13 mouse cellular contexts compared by ENCODE assay signal in genomic region chr11:116282912-116283521, GRCm38 (mm10). TPM values are rescaled to one million over a fixed set of nuclear protein-coding genes. Genes with fewer than 3 reads are reported as not detected.
DNase-seq lines count a peak whose midpoint lies in the region; ATAC-seq and TF ChIP-seq lines count a peak whose summit lies in the region.
"Had no signal": no experiment of that assay in that cellular context is flagged by ENCODE, and none has a peak within 500 bp of the region (broad histone marks: within the 10 kb centered on the region; RNA-seq: fewer than 3 reads in every experiment).

No protein-coding gene starts in this region.

- 9% methylated on average over 48 of the region's 48 CpGs for WGBS in intestine, embryonic 15.5 days
- WGBS in intestine, embryonic 16.5 days, result 9% methylated on average over 48 of the region's 48 CpGs
- WGBS in embryonic facial prominence, embryonic 13.5 days, result 10% methylated on average over 48 of the region's 48 CpGs
- WGBS in midbrain, embryonic 13.5 days, result 12% methylated on average over 48 of the region's 48 CpGs

- H3K4me1 ChIP-seq in intestine, embryonic 15.5 days (replicated peaks), result peaks cover 22% of the 10 kb centered on the region
- H3K4me1 ChIP-seq in intestine, embryonic 16.5 days (ENCODE audit: control insufficient read depth, insufficient read depth, low read length), result peaks cover 33% of the 10 kb centered on the region
- peaks cover 6% of the 10 kb centered on the region for H3K4me1 ChIP-seq in G1E (ENCODE audit: insufficient read depth, low read depth, low read length)
- peaks cover 21% of the 10 kb centered on the region for H3K4me1 ChIP-seq in embryonic facial prominence, embryonic 13.5 days
- peaks cover 10% of the 10 kb centered on the region for H3K4me1 ChIP-seq in midbrain, embryonic 13.5 days (replicated peaks)

- TF ChIP-seq CTCF in G1E (IDR thresholded peaks at IDR 0.05; ENCODE audit: low read depth, low read length), result no peak

- no peaks in the 10 kb centered on the region for H3K9me3 ChIP-seq in intestine, embryonic 15.5 days
- H3K9me3 ChIP-seq in intestine, embryonic 16.5 days (ENCODE audit: control insufficient read depth, low read length), result no peaks in the 10 kb centered on the region
- H3K9me3 ChIP-seq in G1E (replicated peaks), result peaks cover 16% of the 10 kb centered on the region
- H3K9me3 ChIP-seq in embryonic facial prominence, embryonic 13.5 days, result no peaks in the 10 kb centered on the region
- H3K9me3 ChIP-seq in midbrain, embryonic 13.5 days, result no peaks in the 10 kb centered on the region

- no peak overlapping the region for H3K27ac ChIP-seq in intestine, embryonic 15.5 days
- H3K27ac ChIP-seq in intestine, embryonic 16.5 days (ENCODE audit: low read length), result no peak overlapping the region
- H3K27ac ChIP-seq in embryonic facial prominence, embryonic 13.5 days, result no peak overlapping the region
- H3K27ac ChIP-seq in midbrain, embryonic 13.5 days, result no peak overlapping the region
- H3K27ac ChIP-seq: macrophage had no signal

- no peak overlapping the region for H3K9ac ChIP-seq in intestine, embryonic 15.5 days
- no peak overlapping the region for H3K9ac ChIP-seq in intestine, embryonic 16.5 days (ENCODE audit: low read depth, low read length)
- no peak overlapping the region for H3K9ac ChIP-seq in embryonic facial prominence, embryonic 13.5 days
- H3K9ac ChIP-seq in midbrain, embryonic 13.5 days (replicated peaks), result no peak overlapping the region

- H3K27me3 ChIP-seq in intestine, embryonic 15.5 days (replicated peaks), result peaks cover 48% of the 10 kb centered on the region
- H3K27me3 ChIP-seq in intestine, embryonic 16.5 days (replicated peaks; ENCODE audit: control insufficient read depth, insufficient read depth, low read length), result peaks cover 50% of the 10 kb centered on the region
- H3K27me3 ChIP-seq in G1E (ENCODE audit: insufficient read depth, low read length), result peaks cover 24% of the 10 kb centered on the region; the same call in 1 of the 2 replicates
- H3K27me3 ChIP-seq in embryonic facial prominence, embryonic 13.5 days, result peaks cover 65% of the 10 kb centered on the region
- H3K27me3 ChIP-seq in midbrain, embryonic 13.5 days, result peaks cover 61% of the 10 kb centered on the region

- DNase-seq in G1E (ENCODE audit: low spot score), result no peak
- DNase-seq in gastrocnemius, postnatal 14 days, result no peak
- no peak for DNase-seq in urinary bladder, postnatal 14 days (ENCODE audit: low spot score)
- DNase-seq: thymus, postnatal 25 days had no signal

- H3K36me3 ChIP-seq in intestine, embryonic 15.5 days, result peaks cover 2% of the 10 kb centered on the region; the same call in 1 of the 2 replicates
- H3K36me3 ChIP-seq in intestine, embryonic 16.5 days (ENCODE audit: control insufficient read depth, insufficient read depth, low read length), result no peaks in the 10 kb centered on the region
- H3K36me3 ChIP-seq in G1E (replicated peaks), result peaks cover 15% of the 10 kb centered on the region
- peaks cover 10% of the 10 kb centered on the region for H3K36me3 ChIP-seq in embryonic facial prominence, embryonic 13.5 days
- peaks cover 10% of the 10 kb centered on the region for H3K36me3 ChIP-seq in midbrain, embryonic 13.5 days

- no peak for ATAC-seq in intestine, embryonic 15.5 days
- no peak for ATAC-seq in intestine, embryonic 16.5 days
- no peak for ATAC-seq in G1E (ENCODE audit: extremely low read depth, insufficient number of reproducible peaks, low FRiP score, poor library complexity, severe bottlenecking)
- no peak for ATAC-seq in embryonic facial prominence, embryonic 13.5 days (ENCODE audit: insufficient number of reproducible peaks, insufficient read depth, low FRiP score, low TSS enrichment, low read depth)
- peak; percentile 34; the same call in 1 of the 2 replicates for ATAC-seq in midbrain, embryonic 13.5 days
- no peak; the same call in 1 of the 2 replicates for ATAC-seq in megakaryocyte-erythroid progenitor cell, adult 5-6 weeks (replicated peaks; ENCODE audit: low FRiP score, low TSS enrichment, poor library complexity, severe bottlenecking)

- H3K4me3 ChIP-seq in intestine, embryonic 15.5 days (replicated peaks), result no peak overlapping the region
- no peak overlapping the region; the same call in 1 of the 2 replicates for H3K4me3 ChIP-seq in intestine, embryonic 16.5 days (ENCODE audit: low read length)
- H3K4me3 ChIP-seq in G1E (ENCODE audit: low read depth, low read length), result 0 out of 2 replicates have a peak overlapping the region, but pooled peaks have one; percentile 14
- H3K4me3 ChIP-seq in embryonic facial prominence, embryonic 13.5 days, result peak overlapping the region; percentile 9; the same call in 1 of the 2 replicates
- no peak overlapping the region for H3K4me3 ChIP-seq in midbrain, embryonic 13.5 days (replicated peaks)

- intact Hi-C loops in gastrocnemius, postnatal 14 days (cut with DNase I; ENCODE audit: low total_unique reads), result no loop called here

- H3K4me2 ChIP-seq in intestine, embryonic 15.5 days (replicated peaks), result peak overlapping the region; percentile 7; the same call in 1 of the 2 replicates
- no peak overlapping the region for H3K4me2 ChIP-seq in intestine, embryonic 16.5 days (ENCODE audit: low read depth, low read length)
- peak overlapping the region; percentile 14; the same call in 1 of the 2 replicates for H3K4me2 ChIP-seq in embryonic facial prominence, embryonic 13.5 days
- H3K4me2 ChIP-seq in midbrain, embryonic 13.5 days (replicated peaks), result no peak overlapping the region

RNA-seq across cellular contexts. Expression of gene Galr2, which starts 2.3 kb away (rescaled TPM):
- 0.19 and 0.21 TPM in 2 replicates for polyA plus RNA-seq in intestine, embryonic 15.5 days (2015; fragmentation: Nextera tagmentation; extraction: Ambion mirVana)
- polyA plus RNA-seq in intestine, embryonic 16.5 days (2015; fragmentation: Nextera tagmentation; extraction: Ambion mirVana), result 0.16 and 0.31 TPM in 2 replicates
- total RNA-seq in G1E (2014; fragmentation: Nextera tagmentation) (not detected in 2 replicates), G1E (2017) (0.23 and 0.38 TPM in 2 replicates)
- polyA plus RNA-seq in G1E (2012), result not detected in 2 replicates
- 0.18 TPM in 1 of 2 replicates, not detected in the other for polyA plus RNA-seq in embryonic facial prominence, embryonic 13.5 days (2015; fragmentation: Nextera tagmentation; extraction: Ambion mirVana)
- polyA plus RNA-seq in midbrain, embryonic 13.5 days (2015; fragmentation: Nextera tagmentation; extraction: Ambion mirVana), result 0.22 and 0.26 TPM in 2 replicates
- not detected in 2 replicates for total RNA-seq in megakaryocyte-erythroid progenitor cell, adult 5-6 weeks (2014; fragmentation: Nextera tagmentation)
- not detected in 2 replicates for total RNA-seq in megakaryocyte-erythroid progenitor cell, adult 5-6 weeks (2017)
- under 1 TPM; 0.38 to 0.41 TPM for total RNA-seq in gastrocnemius, postnatal 14 days (2021)
- total RNA-seq: liver, adult 2 months; neutrophil, adult 5-6 weeks had no signal
- polyA plus RNA-seq: liver, adult 2 months; macrophage; spleen, adult 2 months had no signal

RNA-seq across cellular contexts. Expression of gene Srp68, which starts 9.0 kb away (rescaled TPM):
- polyA plus RNA-seq in intestine, embryonic 15.5 days (2015; fragmentation: Nextera tagmentation; extraction: Ambion mirVana), result 95.2 and 96.7 TPM in 2 replicates
- polyA plus RNA-seq in intestine, embryonic 16.5 days (2015; fragmentation: Nextera tagmentation; extraction: Ambion mirVana), result 90.9 and 94.8 TPM in 2 replicates
- total RNA-seq in G1E (2014; fragmentation: Nextera tagmentation), result 78.0 and 79.1 TPM in 2 replicates
- 25.2 and 35.1 TPM in 2 replicates for total RNA-seq in G1E (2017)
- polyA plus RNA-seq in G1E (2012), result 49.3 and 52.1 TPM in 2 replicates
- polyA plus RNA-seq in embryonic facial prominence, embryonic 13.5 days (2015; fragmentation: Nextera tagmentation; extraction: Ambion mirVana), result 95.2 and 97.5 TPM in 2 replicates
- 63.4 and 68.5 TPM in 2 replicates for polyA plus RNA-seq in midbrain, embryonic 13.5 days (2015; fragmentation: Nextera tagmentation; extraction: Ambion mirVana)
- 68.2 and 80.6 TPM in 2 replicates for total RNA-seq in megakaryocyte-erythroid progenitor cell, adult 5-6 weeks (2014; fragmentation: Nextera tagmentation)
- 43.9 and 64.9 TPM in 2 replicates for total RNA-seq in megakaryocyte-erythroid progenitor cell, adult 5-6 weeks (2017)
- 10 to 100 TPM; 68.5 to 69.5 TPM for total RNA-seq in gastrocnemius, postnatal 14 days (2021)

RNA-seq across cellular contexts. Expression of gene Exoc7, which starts 24.0 kb away (rescaled TPM):
- 52.1 and 52.5 TPM in 2 replicates for polyA plus RNA-seq in intestine, embryonic 15.5 days (2015; fragmentation: Nextera tagmentation; extraction: Ambion mirVana)
- polyA plus RNA-seq in intestine, embryonic 16.5 days (2015; fragmentation: Nextera tagmentation; extraction: Ambion mirVana), result 52.5 and 54.6 TPM in 2 replicates
- total RNA-seq in G1E (2014; fragmentation: Nextera tagmentation) (30.9 and 39.5 TPM in 2 replicates), G1E (2017) (18.6 and 32.1 TPM in 2 replicates)
- 13.1 and 13.6 TPM in 2 replicates for polyA plus RNA-seq in G1E (2012)
- polyA plus RNA-seq in embryonic facial prominence, embryonic 13.5 days (2015; fragmentation: Nextera tagmentation; extraction: Ambion mirVana), result 71.7 and 79.4 TPM in 2 replicates
- 92.0 and 104 TPM in 2 replicates for polyA plus RNA-seq in midbrain, embryonic 13.5 days (2015; fragmentation: Nextera tagmentation; extraction: Ambion mirVana)
- 52.5 and 57.0 TPM in 2 replicates for total RNA-seq in megakaryocyte-erythroid progenitor cell, adult 5-6 weeks (2014; fragmentation: Nextera tagmentation)
- total RNA-seq in megakaryocyte-erythroid progenitor cell, adult 5-6 weeks (2017), result 17.3 and 25.5 TPM in 2 replicates
- total RNA-seq in gastrocnemius, postnatal 14 days (2021), result 10 to 100 TPM; 61.9 to 62.3 TPM

RNA-seq across cellular contexts. Expression of gene Evpl, which starts 45.1 kb away (rescaled TPM):
- polyA plus RNA-seq in intestine, embryonic 15.5 days (2015; fragmentation: Nextera tagmentation; extraction: Ambion mirVana), result 3.3 and 3.4 TPM in 2 replicates
- polyA plus RNA-seq in intestine, embryonic 16.5 days (2015; fragmentation: Nextera tagmentation; extraction: Ambion mirVana), result 1.9 and 2.5 TPM in 2 replicates
- total RNA-seq in G1E (2014; fragmentation: Nextera tagmentation) (not detected in 2 replicates), G1E (2017) (0.05 TPM in 1 of 2 replicates, not detected in the other)
- polyA plus RNA-seq in G1E (2012), result 0.01 TPM in 2 replicates
- 4.8 and 5.1 TPM in 2 replicates for polyA plus RNA-seq in embryonic facial prominence, embryonic 13.5 days (2015; fragmentation: Nextera tagmentation; extraction: Ambion mirVana)
- 0.28 and 0.30 TPM in 2 replicates for polyA plus RNA-seq in midbrain, embryonic 13.5 days (2015; fragmentation: Nextera tagmentation; extraction: Ambion mirVana)
- 0.32 TPM in 1 of 2 replicates, not detected in the other for total RNA-seq in megakaryocyte-erythroid progenitor cell, adult 5-6 weeks (2014; fragmentation: Nextera tagmentation)
- total RNA-seq in megakaryocyte-erythroid progenitor cell, adult 5-6 weeks (2017), result 0.69 and 0.80 TPM in 2 replicates
- under 1 TPM; 0.09 to 0.14 TPM for total RNA-seq in gastrocnemius, postnatal 14 days (2021)
- polyA plus RNA-seq: macrophage had no signal

RNA-seq across cellular contexts. Expression of gene Foxj1, which starts 52.2 kb away (rescaled TPM):
- 0.66 and 0.77 TPM in 2 replicates for polyA plus RNA-seq in intestine, embryonic 15.5 days (2015; fragmentation: Nextera tagmentation; extraction: Ambion mirVana)
- 0.27 and 0.36 TPM in 2 replicates for polyA plus RNA-seq in intestine, embryonic 16.5 days (2015; fragmentation: Nextera tagmentation; extraction: Ambion mirVana)
- total RNA-seq in G1E (2014; fragmentation: Nextera tagmentation) (not detected in 2 replicates), G1E (2017) (0.11 and 0.29 TPM in 2 replicates)
- polyA plus RNA-seq in G1E (2012), result 0.05 and 0.11 TPM in 2 replicates
- polyA plus RNA-seq in embryonic facial prominence, embryonic 13.5 days (2015; fragmentation: Nextera tagmentation; extraction: Ambion mirVana), result 0.80 and 1.4 TPM in 2 replicates
- 6.2 and 12.4 TPM in 2 replicates for polyA plus RNA-seq in midbrain, embryonic 13.5 days (2015; fragmentation: Nextera tagmentation; extraction: Ambion mirVana)
- 0.26 TPM in 1 of 2 replicates, not detected in the other for total RNA-seq in megakaryocyte-erythroid progenitor cell, adult 5-6 weeks (2014; fragmentation: Nextera tagmentation)
- total RNA-seq in megakaryocyte-erythroid progenitor cell, adult 5-6 weeks (2017), result not detected in 2 replicates
- under 1 TPM; 0.22 to 0.27 TPM for total RNA-seq in gastrocnemius, postnatal 14 days (2021)
- total RNA-seq: neutrophil, adult 5-6 weeks had no signal
- polyA plus RNA-seq: macrophage had no signal

Comparison
In these comparisons a context has a peak if more than half of its experiments do, and no peak if none do; other contexts are left out.
1. H3K4me2 ChIP-seq: peak in intestine, embryonic 15.5 days (single experiment) and embryonic facial prominence, embryonic 13.5 days (single experiment); none in intestine, embryonic 16.5 days (single experiment) and midbrain, embryonic 13.5 days (single experiment).
2. H3K4me3 ChIP-seq: peak in G1E (single experiment) and embryonic facial prominence, embryonic 13.5 days (single experiment); none in intestine, embryonic 15.5 days (single experiment), intestine, embryonic 16.5 days (single experiment) and midbrain, embryonic 13.5 days (single experiment).